Mouse (Mus musculus) G1E (cell line): ENCODE measurements around the gene Nodal. TPM values are rescaled to one million over a fixed set of nuclear protein-coding genes. Genes with fewer than 3 reads are reported as not detected.

Source experiments
- ATAC-seq: 2 replicates; pipeline ENCODE4 v1.8.0; 2016; ENCODE audit warnings: mild to moderate bottlenecking; ENCODE audit not compliant: insufficient number of reproducible peaks, poor library complexity, low FRiP score, severe bottlenecking; ENCODE audit errors: extremely low read depth
- DNase-seq: peaks from one replicate; pipeline ENCODE4 v3.0.0; 2012; ENCODE audit warnings: low spot score
- H3K27me3 ChIP-seq: 2 replicates; pipeline ENCODE4 v1.6.1; 2012; ENCODE audit warnings: mild to moderate bottlenecking, low read length, inconsistent platforms; ENCODE audit not compliant: insufficient read depth
- H3K36me3 ChIP-seq: replicated peaks from 2 replicates; pipeline ENCODE3; 2012; ENCODE audit warnings: mild to moderate bottlenecking, inconsistent platforms
- H3K4me1 ChIP-seq: 2 replicates; pipeline ENCODE4 v1.6.1; 2012; ENCODE audit warnings: low read depth, low read length, inconsistent platforms, mixed read lengths; ENCODE audit not compliant: insufficient read depth
- H3K4me3 ChIP-seq: 2 replicates; pipeline ENCODE4 v1.5.1; 2012; ENCODE audit warnings: low read depth, mild to moderate bottlenecking, inconsistent platforms, low read length, moderate library complexity, mixed read lengths
- H3K9me3 ChIP-seq: replicated peaks from 2 replicates; pipeline ENCODE4 v1.6.1; 2012; ENCODE audit warnings: inconsistent platforms
- CTCF ChIP-seq: IDR thresholded peaks from 2 replicates; pipeline ENCODE4 v1.5.1; 2012; ENCODE audit warnings: low read depth, low read length, inconsistent platforms, mixed read lengths
- GATA1 ChIP-seq: IDR thresholded peaks from 2 replicates; pipeline ENCODE4 v1.6.1; 2012; ENCODE audit warnings: borderline replicate concordance, low read length, inconsistent platforms, mixed read lengths
- GATA2 ChIP-seq: IDR thresholded peaks from 2 replicates; pipeline ENCODE4 v1.6.1; 2012; ENCODE audit warnings: low read depth, low read length, inconsistent platforms, borderline replicate concordance
- POLR2AphosphoS5 ChIP-seq: IDR thresholded peaks from 2 replicates; pipeline ENCODE4 v1.6.1; 2012; ENCODE audit warnings: low read depth, low read length, inconsistent platforms; ENCODE audit not compliant: insufficient replicate concordance
- TAL1 ChIP-seq: conservative IDR thresholded peaks from 2 replicates; pipeline ENCODE4 v1.6.1; 2012; ENCODE audit warnings: low read depth, low read length, inconsistent platforms, mixed read lengths
- polyA plus RNA-seq: library from polyadenylated mRNA; stranded (reverse); fragments of >175 nt; gene quantifications from 2 replicates; pipeline ENCODE4 v1.2.3, GENCODE M21; 2012
- total RNA-seq, 2 experiments: library from RNA; stranded (forward) in 1 of 2; stranded (reverse) in 1 of 2; fragments of 200-1000 nt in 1 of 2; fragments of >200 nt in 1 of 2; fragmentation: Nextera tagmentation in 1 of 2; gene quantifications; 2 replicates each; pipeline ENCODE4 v1.2.3; 2014 to 2017

Gene Nodal
- total and polyA plus RNA-seq, 3 experiments: not detected

DNA sequence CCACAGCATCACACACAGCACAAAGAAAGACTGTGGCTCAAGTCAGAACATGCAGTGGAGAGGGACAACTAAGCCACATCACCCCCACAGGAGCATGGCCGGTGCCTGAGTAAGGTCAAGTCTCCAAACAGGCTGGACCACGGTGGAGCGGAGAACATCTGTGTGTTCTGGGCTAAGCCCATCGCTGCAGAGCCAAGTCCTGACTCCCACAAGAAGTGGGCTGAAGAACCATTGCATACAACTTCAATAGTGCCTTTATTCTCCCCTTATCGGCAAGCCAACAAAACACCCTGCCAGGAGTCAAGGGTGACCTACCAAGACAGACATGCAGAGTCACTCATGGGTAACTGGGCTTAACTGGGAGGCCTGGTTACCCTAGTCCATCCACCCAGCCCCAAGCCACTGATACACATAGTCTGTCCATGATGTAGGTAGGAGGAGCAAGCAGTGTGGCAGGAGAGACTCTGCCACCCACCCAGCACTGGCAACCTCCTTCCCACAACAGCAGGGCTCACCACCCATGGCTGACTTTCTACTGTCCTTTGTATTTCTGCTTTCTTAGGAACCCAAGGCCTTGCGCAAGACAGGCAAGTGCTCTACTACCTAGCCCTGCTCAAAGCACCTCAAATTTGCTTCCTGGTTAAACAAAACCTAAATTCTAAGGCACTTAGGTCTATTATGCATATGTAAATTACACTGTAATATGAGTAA lies 42.8 kb upstream of the Nodal start:
- ATAC-seq: no peak
- Histone ChIP-seq H3K27me3 (no peaks in the 10 kb centered on the region), H3K36me3 (no peaks in the 10 kb centered on the region), H3K9me3 (no peaks in the 10 kb centered on the region), H3K4me3 (no peak overlapping the region), H3K4me1 (no peaks in the 10 kb centered on the region; the same call in 1 of the 2 replicates)
- DNase-seq: no peak
- no peak for TF ChIP-seq CTCF
- no peak for TF ChIP-seq POLR2AphosphoS5
- TF ChIP-seq GATA2: no peak
- no peak for TF ChIP-seq GATA1
- no peak for TF ChIP-seq TAL1

DNA sequence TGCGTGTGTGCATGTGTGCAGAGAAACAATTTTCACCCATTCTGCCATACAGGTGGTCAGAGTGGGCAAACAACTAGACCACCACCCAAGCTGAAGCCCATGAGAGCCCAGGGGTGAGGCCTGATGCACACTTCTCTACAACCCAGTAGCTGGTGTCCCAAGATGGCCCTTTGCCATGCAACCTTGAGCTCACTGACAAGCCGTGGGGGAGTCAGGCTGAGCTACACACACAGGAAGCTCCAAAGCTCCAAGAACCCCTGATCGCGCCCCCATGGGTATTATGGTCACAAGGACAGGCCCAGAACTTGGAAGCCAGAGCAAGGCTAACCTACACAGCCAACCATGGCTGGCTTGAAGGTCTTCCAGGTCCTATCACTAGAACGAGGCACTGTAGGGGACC lies 39.7 kb upstream of the Nodal start:
- H3K4me1 ChIP-seq: peaks cover 1% of the 10 kb centered on the region
- DNase-seq (no peak), ATAC-seq (no peak)
- peaks cover 18% of the 10 kb centered on the region for H3K27me3 ChIP-seq
- no peak overlapping the region for H3K4me3 ChIP-seq
- TF ChIP-seq GATA1: no peak
- no peak for TF ChIP-seq GATA2
- TF ChIP-seq POLR2AphosphoS5: no peak
- TF ChIP-seq CTCF: no peak
- TF ChIP-seq TAL1: no peak
- no peaks in the 10 kb centered on the region for H3K36me3 ChIP-seq
- H3K9me3 ChIP-seq: no peaks in the 10 kb centered on the region

DNA sequence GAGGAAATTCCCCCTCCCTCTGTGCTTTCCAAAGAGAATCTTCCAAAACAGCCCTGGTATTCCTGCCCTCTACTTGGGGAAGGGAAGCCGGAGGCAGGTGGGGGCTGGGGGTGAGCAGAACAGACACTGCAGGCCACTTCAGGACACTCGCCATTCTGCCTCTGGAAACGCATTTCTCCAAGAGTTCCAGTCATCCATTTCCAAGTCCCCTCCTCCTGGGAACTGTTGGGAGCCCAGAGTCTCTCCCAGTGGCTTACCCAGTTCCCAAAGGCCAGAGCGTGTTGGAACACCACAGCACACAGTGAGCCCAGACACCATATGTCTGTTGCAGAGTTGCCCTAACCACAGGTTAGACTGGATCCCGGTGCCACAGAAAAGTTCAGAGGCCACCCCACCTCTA lies 39.1 kb upstream of the Nodal start:
- no peak for TF ChIP-seq POLR2AphosphoS5
- no peak for TF ChIP-seq CTCF
- TF ChIP-seq TAL1: no peak
- TF ChIP-seq GATA2: no peak
- TF ChIP-seq GATA1: no peak
- no peak overlapping the region for H3K4me3 ChIP-seq
- DNase-seq: no peak
- H3K36me3 ChIP-seq: no peaks in the 10 kb centered on the region
- H3K27me3 ChIP-seq: peaks cover 23% of the 10 kb centered on the region
- H3K4me1 ChIP-seq: peaks cover 2% of the 10 kb centered on the region
- no peaks in the 10 kb centered on the region for H3K9me3 ChIP-seq
- no peak for ATAC-seq

DNA sequence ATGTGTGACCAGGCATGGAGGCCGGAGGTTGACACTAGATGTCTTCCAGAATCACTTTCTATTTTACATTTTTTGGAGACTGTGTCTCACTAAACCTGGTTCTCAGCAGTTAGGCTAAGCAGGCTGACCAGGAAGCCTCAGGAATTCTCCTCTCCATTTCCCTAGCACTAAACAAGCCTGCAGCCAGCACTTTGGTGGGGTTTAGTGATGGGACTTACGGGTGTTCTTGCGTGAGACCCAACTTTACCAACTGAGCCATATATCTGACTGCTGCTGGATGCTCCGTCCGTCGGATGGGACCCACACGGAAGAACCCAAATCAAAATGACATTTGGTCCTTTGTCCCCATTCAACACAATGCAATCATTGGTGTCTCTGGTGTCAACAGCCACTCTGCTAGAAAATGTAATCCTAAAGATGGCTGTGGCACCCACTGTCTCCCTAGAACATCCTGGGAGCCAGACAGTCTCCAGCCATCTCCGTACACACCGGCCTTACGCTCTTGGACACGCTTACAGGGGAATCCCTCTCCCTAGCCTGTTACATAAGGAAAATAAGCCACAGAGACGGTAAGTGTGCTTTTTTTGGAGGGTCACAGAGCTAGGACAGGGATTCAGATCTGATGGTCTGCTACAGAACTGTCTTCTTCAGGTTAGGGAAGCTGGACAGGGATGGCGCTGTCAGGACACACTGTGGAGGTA lies 38.3 kb upstream of the Nodal start:
- Histone ChIP-seq H3K4me1 (peaks cover 2% of the 10 kb centered on the region; the same call in 1 of the 2 replicates), H3K36me3 (no peaks in the 10 kb centered on the region), H3K4me3 (no peak overlapping the region), H3K27me3 (peaks cover 28% of the 10 kb centered on the region), H3K9me3 (no peaks in the 10 kb centered on the region)
- TF ChIP-seq CTCF (no peak), TAL1 (no peak), GATA2 (no peak), POLR2AphosphoS5 (no peak), GATA1 (no peak)
- DNase-seq: no peak
- no peak for ATAC-seq

DNA sequence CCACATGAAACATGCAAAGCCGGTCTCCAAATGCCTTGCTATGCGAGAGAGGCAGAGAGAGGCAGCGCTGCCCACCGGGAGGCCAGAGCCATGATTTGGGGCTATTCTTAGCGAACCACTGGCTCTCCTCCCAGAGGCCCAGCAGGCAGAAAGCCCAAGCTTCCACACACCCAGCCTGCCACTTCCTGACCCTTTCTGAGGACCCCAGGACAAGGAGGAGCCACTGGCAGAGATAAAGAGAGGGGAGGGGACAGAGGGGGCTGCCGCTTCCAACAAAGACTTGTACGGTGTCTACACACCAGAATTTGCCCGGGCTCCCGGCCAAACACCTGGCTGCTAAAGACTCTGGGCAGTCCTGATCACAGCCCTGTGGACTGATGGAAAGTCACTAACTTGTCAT lies 37.6 kb upstream of the Nodal start:
- Histone ChIP-seq H3K36me3 (no peaks in the 10 kb centered on the region), H3K9me3 (no peaks in the 10 kb centered on the region), H3K27me3 (peaks cover 28% of the 10 kb centered on the region), H3K4me3 (no peak overlapping the region), H3K4me1 (peaks cover 2% of the 10 kb centered on the region; the same call in 1 of the 2 replicates)
- DNase-seq (no peak), ATAC-seq (no peak)
- TF ChIP-seq CTCF (no peak), POLR2AphosphoS5 (no peak), GATA1 (no peak), GATA2 (no peak), TAL1 (no peak)

DNA sequence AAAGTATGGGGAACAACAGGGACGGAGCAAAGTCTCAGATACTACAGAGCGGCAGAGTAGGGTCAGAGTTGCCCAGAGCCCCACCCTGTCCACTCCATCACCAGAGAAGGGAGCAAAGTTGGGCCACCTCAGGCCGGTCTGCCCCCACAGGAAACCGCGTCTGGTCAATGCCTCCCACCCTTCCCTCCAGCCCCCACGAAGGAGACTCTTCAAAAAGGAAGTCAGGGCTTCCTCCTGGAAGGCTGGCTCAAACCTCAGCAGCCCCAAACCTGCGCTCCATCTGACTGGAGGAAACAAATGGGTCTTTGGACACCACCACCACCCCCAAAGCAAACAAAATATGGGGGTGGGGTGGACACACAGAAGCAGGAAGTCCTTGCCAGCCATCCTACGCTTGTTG lies 35.9 kb upstream of the Nodal start:
- Histone ChIP-seq H3K4me3 (no peak overlapping the region), H3K36me3 (no peaks in the 10 kb centered on the region), H3K4me1 (peaks cover 2% of the 10 kb centered on the region; the same call in 1 of the 2 replicates), H3K9me3 (no peaks in the 10 kb centered on the region), H3K27me3 (peaks cover 28% of the 10 kb centered on the region)
- TF ChIP-seq POLR2AphosphoS5 (no peak), GATA2 (no peak), GATA1 (no peak), TAL1 (no peak), CTCF (no peak)
- ATAC-seq (no peak), DNase-seq (no peak)
